Mouse (Mus musculus) urinary bladder, postnatal 14 days (tissue): ENCODE data around the gene Cyp2r1.
A peak's percentile ranks its signal among the peaks of the same experiment; 100 is the strongest.
"Not testable (repeated sequence)": the region's sequence is repeated elsewhere in the genome, so short reads cannot be mapped to it uniquely, and the experiment has no call there.

ENCODE experiments used
- DNase-seq: peaks from one replicate; pipeline ENCODE4 v3.0.0; 2021; ENCODE audit warnings: low spot score

Cyp2r1 gene

GRCm38 (mm10) chr7:114562531-114563241 lies at the start of gene Cyp2r1:
Gene Cyp2r1 (minus strand): TSS chr7:114562972.
- DNase-seq, result peak; percentile 90

- DNase-seq, result not testable (repeated sequence)
These were observed 31.6 kb upstream of the Cyp2r1 start for GRCm38 (mm10) chr7:114594391-114594790.

- DNase-seq, result no peak
These were observed 19.7 kb upstream of the Cyp2r1 start for GRCm38 (mm10) chr7:114582441-114582840.

DNA sequence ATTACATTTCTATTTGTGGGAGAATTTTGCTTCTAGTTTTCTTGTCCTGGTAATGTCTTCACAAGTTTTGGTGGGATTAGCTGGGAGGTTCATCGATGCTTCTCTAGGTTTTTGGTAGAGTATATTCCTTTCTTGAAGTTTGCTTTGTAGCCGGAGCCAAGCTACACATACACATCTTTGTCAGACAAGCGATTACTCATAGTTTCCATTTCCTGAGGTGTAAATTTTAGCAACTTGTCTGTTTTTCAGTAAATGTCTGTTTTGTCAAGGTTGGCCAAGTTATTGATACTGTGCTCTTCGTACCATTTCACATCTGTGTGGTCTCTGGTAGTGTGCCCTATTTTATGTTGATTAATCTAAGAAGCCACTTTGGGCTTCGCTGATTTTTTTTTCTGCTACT lies 18.4 kb upstream of the Cyp2r1 start:
- DNase-seq, result no peak

- peak; percentile 71 for DNase-seq
These were observed 17.7 kb upstream of the Cyp2r1 start for GRCm38 (mm10) chr7:114580426-114580825.

- no peak for DNase-seq
These were observed 14.9 kb upstream of the Cyp2r1 start for GRCm38 (mm10) chr7:114577665-114578064.

GRCm38 (mm10) chr7:114576931-114577330 lies 14.2 kb upstream of the Cyp2r1 start:
- no peak for DNase-seq

DNA sequence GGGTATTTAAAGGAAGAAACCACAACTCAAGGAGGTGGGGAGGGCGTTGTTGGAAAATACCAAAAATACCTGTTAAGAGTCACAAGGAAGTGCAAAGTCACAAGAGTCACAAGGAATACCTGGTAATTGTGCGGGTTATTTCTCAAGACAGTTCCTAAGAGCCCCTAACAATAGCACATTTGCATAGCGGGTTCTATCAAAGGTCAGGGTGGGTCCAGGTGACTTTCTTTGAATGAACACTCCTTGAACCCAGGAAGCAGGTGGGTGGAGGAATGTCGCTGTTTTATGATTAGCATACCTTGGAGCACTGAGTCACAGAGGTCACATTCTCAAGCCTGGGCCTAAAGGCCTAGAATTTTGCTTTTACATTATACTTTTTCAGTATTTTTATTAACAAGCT lies 11.1 kb upstream of the Cyp2r1 start:
- not testable (repeated sequence) for DNase-seq

- DNase-seq, result no peak
These were observed 26.6 kb downstream of the Cyp2r1 start for GRCm38 (mm10) chr7:114536179-114536578.

GRCm38 (mm10) chr7:114526245-114526644 lies 36.5 kb downstream of the Cyp2r1 start:
- DNase-seq, result no peak

- DNase-seq, result no peak
These were observed 42.6 kb downstream of the Cyp2r1 start for GRCm38 (mm10) chr7:114520122-114520521.

GRCm38 (mm10) chr7:114508879-114509278 lies 53.9 kb downstream of the Cyp2r1 start:
- no peak for DNase-seq
